In genomic region chr13:83662089-83662551, GRCm38 (mm10) we compare ENCODE assay signal across 10 mouse cellular contexts.
DNase-seq lines count a peak whose midpoint lies in the region; ATAC-seq and TF ChIP-seq lines count a peak whose summit lies in the region.
"Had no signal": no experiment of that assay in that cellular context is flagged by ENCODE, and none has a peak within 500 bp of the region (broad histone marks: within the 10 kb centered on the region; RNA-seq: fewer than 3 reads in every experiment).

No protein-coding gene starts in this region.

- peak; percentile 48; the same call in 1 of the 2 replicates for ATAC-seq in midbrain, embryonic 11.5 days (ENCODE audit: low FRiP score)
- peak; percentile 87 for ATAC-seq in embryonic facial prominence, embryonic 14.5 days (ENCODE audit: low read depth)
- ATAC-seq in midbrain, postnatal 0 days (ENCODE audit: low FRiP score) = peak; percentile 56; the same call in 1 of the 2 replicates
- ATAC-seq in kidney, embryonic 14.5 days (ENCODE audit: low FRiP score, low TSS enrichment) = no peak

- no peak overlapping the region for H3K4me3 ChIP-seq in midbrain, embryonic 11.5 days (ENCODE audit: low read depth, low read length)
- no peak overlapping the region for H3K4me3 ChIP-seq in midbrain, embryonic 10.5 days
- no peak overlapping the region for H3K4me3 ChIP-seq in embryonic facial prominence, embryonic 14.5 days (ENCODE audit: low read depth, low read length)
- H3K4me3 ChIP-seq in midbrain, postnatal 0 days (ENCODE audit: low read depth, low read length) = no peak overlapping the region
- H3K4me3 ChIP-seq in kidney, embryonic 14.5 days (ENCODE audit: low read length) = no peak overlapping the region
- H3K4me3 ChIP-seq: heart, embryonic 13.5 days had no signal

- no peaks in the 10 kb centered on the region for H3K27me3 ChIP-seq in midbrain, embryonic 11.5 days (ENCODE audit: control insufficient read depth, insufficient read depth, low read length)
- no peaks in the 10 kb centered on the region for H3K27me3 ChIP-seq in midbrain, embryonic 10.5 days (ENCODE audit: low read depth, poor library complexity, severe bottlenecking)
- no peaks in the 10 kb centered on the region for H3K27me3 ChIP-seq in embryonic facial prominence, embryonic 14.5 days (replicated peaks; ENCODE audit: control insufficient read depth, insufficient read depth, low read length)
- no peaks in the 10 kb centered on the region for H3K27me3 ChIP-seq in midbrain, postnatal 0 days (ENCODE audit: insufficient read depth, low read length)
- no peaks in the 10 kb centered on the region for H3K27me3 ChIP-seq in kidney, embryonic 14.5 days (ENCODE audit: control insufficient read depth, insufficient read depth, low read length)
- H3K27me3 ChIP-seq: heart, embryonic 13.5 days had no signal

- no peak overlapping the region for H3K27ac ChIP-seq in midbrain, embryonic 11.5 days (ENCODE audit: low read depth, low read length)
- H3K27ac ChIP-seq in midbrain, embryonic 10.5 days (replicated peaks) = no peak overlapping the region
- no peak overlapping the region for H3K27ac ChIP-seq in embryonic facial prominence, embryonic 14.5 days (replicated peaks; ENCODE audit: low read depth, low read length)
- no peak overlapping the region for H3K27ac ChIP-seq in midbrain, postnatal 0 days (ENCODE audit: low read depth, low read length)
- no peak overlapping the region for H3K27ac ChIP-seq in kidney, embryonic 14.5 days (ENCODE audit: low read depth, low read length)
- H3K27ac ChIP-seq: heart, embryonic 13.5 days had no signal

- H3K4me2 ChIP-seq in midbrain, embryonic 11.5 days = no peak overlapping the region
- no peak overlapping the region for H3K4me2 ChIP-seq in embryonic facial prominence, embryonic 14.5 days (ENCODE audit: low read depth, low read length)
- H3K4me2 ChIP-seq in midbrain, postnatal 0 days (ENCODE audit: low read depth, low read length, poor library complexity, severe bottlenecking) = no peak overlapping the region
- no peak overlapping the region for H3K4me2 ChIP-seq in kidney, embryonic 14.5 days (replicated peaks; ENCODE audit: low read depth, low read length)
- H3K4me2 ChIP-seq: heart, embryonic 13.5 days had no signal

- TF ChIP-seq CTCF in midbrain, postnatal 0 days (IDR thresholded peaks at IDR 0.05) = peak; percentile 55

- H3K9ac ChIP-seq in midbrain, embryonic 11.5 days (ENCODE audit: low read length) = no peak overlapping the region
- H3K9ac ChIP-seq in embryonic facial prominence, embryonic 14.5 days (ENCODE audit: low read depth, low read length) = no peak overlapping the region
- no peak overlapping the region for H3K9ac ChIP-seq in midbrain, postnatal 0 days (replicated peaks; ENCODE audit: low read length, poor library complexity, severe bottlenecking)
- H3K9ac ChIP-seq in kidney, embryonic 14.5 days (ENCODE audit: low read depth, low read length) = no peak overlapping the region
- H3K9ac ChIP-seq: heart, embryonic 13.5 days had no signal

- WGBS in midbrain, embryonic 11.5 days = 51% methylated on average over 14 of the region's 14 CpGs
- 50% methylated on average over 14 of the region's 14 CpGs for WGBS in midbrain, embryonic 10.5 days
- WGBS in embryonic facial prominence, embryonic 14.5 days = 58% methylated on average over 14 of the region's 14 CpGs
- 60% methylated on average over 14 of the region's 14 CpGs for WGBS in midbrain, postnatal 0 days
- WGBS in kidney, embryonic 14.5 days = 67% methylated on average over 14 of the region's 14 CpGs

- no peaks in the 10 kb centered on the region for H3K4me1 ChIP-seq in midbrain, embryonic 11.5 days (ENCODE audit: control insufficient read depth, insufficient read depth, low read length)
- 0 out of 2 replicates have a peak, but pooled peaks cover 6% of the 10 kb centered on the region for H3K4me1 ChIP-seq in midbrain, embryonic 10.5 days
- H3K4me1 ChIP-seq in embryonic facial prominence, embryonic 14.5 days (ENCODE audit: control insufficient read depth, insufficient read depth, low read length) = no peaks in the 10 kb centered on the region
- no peaks in the 10 kb centered on the region for H3K4me1 ChIP-seq in midbrain, postnatal 0 days (ENCODE audit: insufficient read depth, low read length)
- H3K4me1 ChIP-seq in kidney, embryonic 14.5 days (ENCODE audit: control insufficient read depth, insufficient read depth, low read length) = no peaks in the 10 kb centered on the region
- H3K4me1 ChIP-seq: heart, embryonic 13.5 days had no signal

- no peaks in the 10 kb centered on the region for H3K9me3 ChIP-seq in midbrain, embryonic 11.5 days (ENCODE audit: control insufficient read depth, low read length)
- no peaks in the 10 kb centered on the region for H3K9me3 ChIP-seq in midbrain, embryonic 10.5 days (replicated peaks)
- no peaks in the 10 kb centered on the region for H3K9me3 ChIP-seq in embryonic facial prominence, embryonic 14.5 days (ENCODE audit: control insufficient read depth, low read length)
- H3K9me3 ChIP-seq in midbrain, postnatal 0 days (ENCODE audit: low read length) = no peaks in the 10 kb centered on the region
- no peaks in the 10 kb centered on the region for H3K9me3 ChIP-seq in kidney, embryonic 14.5 days (ENCODE audit: control insufficient read depth, low read length)
- H3K9me3 ChIP-seq: heart, embryonic 13.5 days had no signal

- DNase-seq in midbrain, embryonic 11.5 days (ENCODE audit: low spot score, missing footprints) = peak; percentile 73
- DNase-seq in midbrain, embryonic 10.5 days (ENCODE audit: low spot score) = no peak
- DNase-seq in cerebellum, adult 11 months = peak; percentile 20
- DNase-seq in embryonic facial prominence, embryonic 14.5 days (ENCODE audit: low spot score) = no peak
- peak; percentile 52 for DNase-seq in midbrain, postnatal 0 days (ENCODE audit: low spot score)
- DNase-seq in yolk sac, embryonic 10.5 days (ENCODE audit: low spot score) = no peak
- no peak for DNase-seq in adrenal gland, postnatal 25 days
- DNase-seq: adrenal gland, postnatal 10 days had no signal

- no peaks in the 10 kb centered on the region for H3K36me3 ChIP-seq in midbrain, embryonic 11.5 days (ENCODE audit: control insufficient read depth, insufficient read depth, low read length)
- H3K36me3 ChIP-seq in midbrain, embryonic 10.5 days = no peaks in the 10 kb centered on the region
- H3K36me3 ChIP-seq in embryonic facial prominence, embryonic 14.5 days (ENCODE audit: control insufficient read depth, insufficient read depth, low read length) = peaks cover 5% of the 10 kb centered on the region; the same call in 1 of the 2 replicates
- H3K36me3 ChIP-seq in midbrain, postnatal 0 days (ENCODE audit: insufficient read depth, low read length) = no peaks in the 10 kb centered on the region
- no peaks in the 10 kb centered on the region; the same call in 1 of the 2 replicates for H3K36me3 ChIP-seq in kidney, embryonic 14.5 days (ENCODE audit: control insufficient read depth, insufficient read depth, low read length)

Comparison
In these comparisons a context has a peak if more than half of its experiments do, and no peak if none do; other contexts are left out.
1. DNase-seq: peak in midbrain, embryonic 11.5 days (single experiment), cerebellum, adult 11 months (single experiment) and midbrain, postnatal 0 days (single experiment); none in midbrain, embryonic 10.5 days (single experiment), embryonic facial prominence, embryonic 14.5 days (single experiment), yolk sac, embryonic 10.5 days (single experiment) and adrenal gland, postnatal 25 days (single experiment).